Mouse (Mus musculus): ENCODE results near the gene Stpg1. TPM values are rescaled to one million over a fixed set of nuclear protein-coding genes. Genes with fewer than 3 reads are reported as not detected.

Gene Stpg1
- polyA plus RNA-seq, 1 experiment from 2014 or later, result 0.17 TPM

- ATAC-seq (ENCODE audit: insufficient read depth, low FRiP score), result no peak
These were observed 29.3 kb downstream of the Stpg1 start for GRCm38 (mm10) chr4:135523939-135524338.

GRCm38 (mm10) chr4:135525057-135525456, 30.5 kb downstream of the Stpg1 start:
- H3K9me3 ChIP-seq (replicated peaks; ENCODE audit: control insufficient read depth, low read length), result no peaks in the 10 kb centered on the region
- H3K36me3 ChIP-seq (ENCODE audit: control insufficient read depth, insufficient read depth, low read length), result no peaks in the 10 kb centered on the region
- H3K27me3 ChIP-seq (ENCODE audit: control insufficient read depth, insufficient read depth, low read length), result no peaks in the 10 kb centered on the region
- H3K27ac ChIP-seq (ENCODE audit: low read length), result no peak overlapping the region
- no peak for ATAC-seq (ENCODE audit: insufficient read depth, low FRiP score)
- 72% methylated on average over 12 of the region's 12 CpGs for WGBS
- H3K4me3 ChIP-seq (replicated peaks; ENCODE audit: low read length), result no peak overlapping the region
- no peak overlapping the region for H3K9ac ChIP-seq (ENCODE audit: low read length)
- no peak overlapping the region for H3K4me2 ChIP-seq (ENCODE audit: low read depth, low read length)
- H3K4me1 ChIP-seq (ENCODE audit: control insufficient read depth, insufficient read depth, low read length), result peaks cover 5% of the 10 kb centered on the region; the same call in 1 of the 2 replicates

More at GRCm38 (mm10) chr4:135523939-135524338, 29.3 kb downstream of the Stpg1 start:
- 18% methylated on average over 6 of the region's 7 CpGs for WGBS
- Histone ChIP-seq H3K4me3 (replicated peaks; ENCODE audit: low read length) (no peak overlapping the region), H3K9me3 (replicated peaks; ENCODE audit: control insufficient read depth, low read length) (no peaks in the 10 kb centered on the region), H3K27me3 (ENCODE audit: control insufficient read depth, insufficient read depth, low read length) (no peaks in the 10 kb centered on the region), H3K36me3 (ENCODE audit: control insufficient read depth, insufficient read depth, low read length) (no peaks in the 10 kb centered on the region), H3K27ac (ENCODE audit: low read length) (no peak overlapping the region), H3K4me2 (ENCODE audit: low read depth, low read length) (no peak overlapping the region), H3K9ac (ENCODE audit: low read length) (no peak overlapping the region), H3K4me1 (ENCODE audit: control insufficient read depth, insufficient read depth, low read length) (peaks cover 5% of the 10 kb centered on the region; the same call in 1 of the 2 replicates)

- Histone ChIP-seq H3K4me2 (ENCODE audit: low read depth, low read length) (no peak overlapping the region), H3K9me3 (replicated peaks; ENCODE audit: control insufficient read depth, low read length) (peaks cover 6% of the 10 kb centered on the region; the same call in 1 of the 2 replicates), H3K27me3 (ENCODE audit: control insufficient read depth, insufficient read depth, low read length) (no peaks in the 10 kb centered on the region), H3K4me3 (replicated peaks; ENCODE audit: low read length) (no peak overlapping the region), H3K36me3 (ENCODE audit: control insufficient read depth, insufficient read depth, low read length) (no peaks in the 10 kb centered on the region), H3K9ac (ENCODE audit: low read length) (no peak overlapping the region), H3K4me1 (ENCODE audit: control insufficient read depth, insufficient read depth, low read length) (peaks cover 5% of the 10 kb centered on the region; the same call in 1 of the 2 replicates), H3K27ac (ENCODE audit: low read length) (no peak overlapping the region)
- ATAC-seq (ENCODE audit: insufficient read depth, low FRiP score), result no peak
- WGBS, result 30% methylated on average over 14 of the region's 14 CpGs
These were observed 31.6 kb downstream of the Stpg1 start for GRCm38 (mm10) chr4:135526039-135526710.

- no peak overlapping the region for H3K27ac ChIP-seq (ENCODE audit: low read length)
- no peak overlapping the region for H3K4me2 ChIP-seq (ENCODE audit: low read depth, low read length)
- H3K4me1 ChIP-seq (ENCODE audit: control insufficient read depth, insufficient read depth, low read length), result peaks cover 5% of the 10 kb centered on the region; the same call in 1 of the 2 replicates
- H3K4me3 ChIP-seq (replicated peaks; ENCODE audit: low read length), result no peak overlapping the region
- no peaks in the 10 kb centered on the region for H3K27me3 ChIP-seq (ENCODE audit: control insufficient read depth, insufficient read depth, low read length)
- no peak overlapping the region for H3K9ac ChIP-seq (ENCODE audit: low read length)
- ATAC-seq (ENCODE audit: insufficient read depth, low FRiP score), result no peak
- H3K36me3 ChIP-seq (ENCODE audit: control insufficient read depth, insufficient read depth, low read length), result no peaks in the 10 kb centered on the region
- peaks cover 6% of the 10 kb centered on the region; the same call in 1 of the 2 replicates for H3K9me3 ChIP-seq (replicated peaks; ENCODE audit: control insufficient read depth, low read length)
- 65% methylated on average over 2 of the region's 2 CpGs for WGBS
These were observed 35.7 kb downstream of the Stpg1 start for GRCm38 (mm10) chr4:135530270-135530669.

DNA sequence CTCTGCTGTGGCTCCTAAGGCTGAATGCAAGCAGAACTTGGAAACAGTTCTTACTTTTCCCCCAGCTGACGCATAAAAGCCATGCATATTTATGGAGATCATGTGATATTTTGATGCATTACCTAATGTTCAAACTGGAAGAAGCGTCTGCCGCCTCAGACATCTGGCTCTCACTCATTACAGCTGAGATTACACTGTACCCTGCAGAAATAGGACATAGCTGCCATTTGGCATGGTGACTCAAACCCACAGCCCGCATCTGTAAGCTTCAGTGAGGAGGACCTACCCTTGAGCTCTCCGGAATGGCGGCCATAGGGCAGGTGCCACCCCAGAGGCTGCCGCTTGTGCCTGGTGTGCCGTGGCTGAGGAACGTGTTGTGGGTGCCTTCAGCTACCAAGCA, 36.6 kb downstream of the Stpg1 start:
- 84% methylated on average over 9 of the region's 9 CpGs for WGBS

DNA sequence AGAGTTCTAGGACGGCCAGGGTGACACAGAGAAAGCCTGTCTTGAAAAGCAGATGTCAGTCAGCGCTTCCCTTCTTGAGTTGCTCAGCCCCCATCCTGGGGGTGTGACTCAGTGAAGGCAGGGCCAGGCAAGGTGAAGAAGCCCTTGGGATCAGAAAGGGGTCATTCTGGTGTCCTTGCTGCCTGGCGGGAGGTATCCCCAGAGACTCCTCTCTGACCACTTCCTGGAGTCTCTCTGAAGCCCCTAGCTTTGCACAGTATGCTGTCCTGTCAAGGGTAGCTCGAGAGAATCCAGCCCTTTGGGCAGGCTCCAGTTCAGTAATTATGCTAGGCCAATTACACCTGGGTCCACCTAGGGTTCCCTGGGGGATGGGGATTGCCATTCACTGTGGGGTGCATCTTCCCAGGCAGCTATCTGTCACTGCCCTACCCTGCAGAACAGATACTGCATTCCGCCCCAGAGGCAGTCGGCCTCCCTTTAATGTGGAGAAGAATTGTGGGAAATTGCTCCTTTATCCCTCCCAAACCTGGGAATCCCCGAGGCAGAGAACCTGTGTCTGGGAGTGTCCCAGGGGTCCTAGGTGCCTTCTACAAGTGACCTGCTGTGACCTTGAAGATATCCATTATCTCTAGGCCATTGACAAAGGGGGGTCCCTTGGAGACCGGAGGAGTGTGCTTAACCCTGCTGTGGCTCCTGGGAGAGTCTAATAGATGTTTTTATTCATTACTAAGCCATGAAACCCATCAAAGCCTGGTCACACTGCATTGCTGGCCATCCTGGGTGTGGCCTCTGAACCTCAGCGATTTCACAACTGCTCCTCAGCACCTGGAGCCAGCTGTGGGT, 37.4 kb downstream of the Stpg1 start:
- Histone ChIP-seq H3K4me2 (ENCODE audit: low read depth, low read length) (no peak overlapping the region), H3K4me3 (replicated peaks; ENCODE audit: low read length) (no peak overlapping the region), H3K27ac (ENCODE audit: low read length) (no peak overlapping the region), H3K27me3 (ENCODE audit: control insufficient read depth, insufficient read depth, low read length) (no peaks in the 10 kb centered on the region), H3K9me3 (replicated peaks; ENCODE audit: control insufficient read depth, low read length) (peaks cover 6% of the 10 kb centered on the region; the same call in 1 of the 2 replicates), H3K36me3 (ENCODE audit: control insufficient read depth, insufficient read depth, low read length) (no peaks in the 10 kb centered on the region), H3K4me1 (ENCODE audit: control insufficient read depth, insufficient read depth, low read length) (no peaks in the 10 kb centered on the region), H3K9ac (ENCODE audit: low read length) (no peak overlapping the region)
- WGBS, result 50% methylated on average over 9 of the region's 9 CpGs
- no peak for ATAC-seq (ENCODE audit: insufficient read depth, low FRiP score)

More for the DNA sequence above, 36.6 kb downstream of the Stpg1 start:
- no peak overlapping the region for H3K27ac ChIP-seq (ENCODE audit: low read length)
- no peaks in the 10 kb centered on the region for H3K27me3 ChIP-seq (ENCODE audit: control insufficient read depth, insufficient read depth, low read length)
- peaks cover 4% of the 10 kb centered on the region; the same call in 1 of the 2 replicates for H3K4me1 ChIP-seq (ENCODE audit: control insufficient read depth, insufficient read depth, low read length)
- peaks cover 6% of the 10 kb centered on the region; the same call in 1 of the 2 replicates for H3K9me3 ChIP-seq (replicated peaks; ENCODE audit: control insufficient read depth, low read length)
- ATAC-seq (ENCODE audit: insufficient read depth, low FRiP score), result no peak
- no peak overlapping the region for H3K9ac ChIP-seq (ENCODE audit: low read length)
- no peak overlapping the region for H3K4me2 ChIP-seq (ENCODE audit: low read depth, low read length)
- no peak overlapping the region for H3K4me3 ChIP-seq (replicated peaks; ENCODE audit: low read length)
- no peaks in the 10 kb centered on the region for H3K36me3 ChIP-seq (ENCODE audit: control insufficient read depth, insufficient read depth, low read length)

- Histone ChIP-seq H3K36me3 (ENCODE audit: control insufficient read depth, insufficient read depth, low read length) (no peaks in the 10 kb centered on the region), H3K27me3 (ENCODE audit: control insufficient read depth, insufficient read depth, low read length) (no peaks in the 10 kb centered on the region), H3K9me3 (replicated peaks; ENCODE audit: control insufficient read depth, low read length) (peaks cover 6% of the 10 kb centered on the region; the same call in 1 of the 2 replicates), H3K4me3 (replicated peaks; ENCODE audit: low read length) (no peak overlapping the region), H3K4me1 (ENCODE audit: control insufficient read depth, insufficient read depth, low read length) (no peaks in the 10 kb centered on the region), H3K27ac (ENCODE audit: low read length) (no peak overlapping the region), H3K4me2 (ENCODE audit: low read depth, low read length) (no peak overlapping the region), H3K9ac (ENCODE audit: low read length) (no peak overlapping the region)
- 75% methylated on average over 6 of the region's 6 CpGs for WGBS
- no peak for ATAC-seq (ENCODE audit: insufficient read depth, low FRiP score)
These were observed 38.4 kb downstream of the Stpg1 start for GRCm38 (mm10) chr4:135533001-135533400.

DNA sequence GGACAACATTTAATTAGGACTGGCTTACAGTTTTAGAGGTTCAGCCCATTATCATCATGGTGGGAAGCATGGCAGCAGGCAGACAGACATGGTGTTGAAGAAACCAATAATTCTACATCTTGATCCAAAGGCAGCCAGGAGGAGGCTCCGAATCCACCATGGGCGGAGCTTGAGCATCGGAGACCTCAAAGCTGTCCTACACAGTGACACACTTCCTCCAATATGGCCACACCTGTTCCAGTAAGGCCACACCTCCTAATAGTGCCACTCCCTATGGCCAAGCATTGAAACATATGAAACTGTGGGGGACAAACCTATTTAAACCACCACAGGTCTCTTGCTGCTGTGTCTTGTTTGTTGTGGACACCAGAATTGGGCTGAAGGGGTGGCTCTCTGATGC, 40.4 kb downstream of the Stpg1 start:
- no peak overlapping the region for H3K4me3 ChIP-seq (replicated peaks; ENCODE audit: low read length)
- H3K27me3 ChIP-seq (ENCODE audit: control insufficient read depth, insufficient read depth, low read length), result no peaks in the 10 kb centered on the region
- no peak overlapping the region for H3K4me2 ChIP-seq (ENCODE audit: low read depth, low read length)
- H3K9me3 ChIP-seq (replicated peaks; ENCODE audit: control insufficient read depth, low read length), result peaks cover 6% of the 10 kb centered on the region; the same call in 1 of the 2 replicates
- no peaks in the 10 kb centered on the region for H3K36me3 ChIP-seq (ENCODE audit: control insufficient read depth, insufficient read depth, low read length)
- no peaks in the 10 kb centered on the region for H3K4me1 ChIP-seq (ENCODE audit: control insufficient read depth, insufficient read depth, low read length)
- ATAC-seq (ENCODE audit: insufficient read depth, low FRiP score), result no peak
- WGBS, result 96% methylated on average over 3 of the region's 3 CpGs
- no peak overlapping the region for H3K27ac ChIP-seq (ENCODE audit: low read length)
- no peak overlapping the region for H3K9ac ChIP-seq (ENCODE audit: low read length)

DNA sequence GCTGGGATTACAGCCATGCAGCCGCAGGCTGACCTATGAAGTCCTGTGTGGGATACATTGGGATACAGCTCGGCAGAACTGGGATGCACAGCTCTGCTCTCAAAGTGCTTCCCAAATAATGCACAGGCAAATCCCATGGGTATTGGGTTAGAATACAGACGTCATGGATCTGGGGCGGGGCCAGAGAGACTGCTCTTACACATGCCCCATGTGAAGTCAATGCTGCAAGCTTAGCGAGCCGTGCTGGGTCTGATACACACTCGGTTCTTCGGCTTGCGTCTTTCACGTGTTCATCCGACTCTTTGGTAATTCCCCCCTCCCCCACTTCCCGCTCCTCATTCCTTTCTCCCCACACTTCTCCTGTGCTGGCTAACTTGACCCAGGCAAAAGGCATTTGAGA, 44.5 kb downstream of the Stpg1 start:
- no peaks in the 10 kb centered on the region for H3K4me1 ChIP-seq (ENCODE audit: control insufficient read depth, insufficient read depth, low read length)
- H3K36me3 ChIP-seq (ENCODE audit: control insufficient read depth, insufficient read depth, low read length), result no peaks in the 10 kb centered on the region
- no peak overlapping the region for H3K9ac ChIP-seq (ENCODE audit: low read length)
- no peak overlapping the region for H3K27ac ChIP-seq (ENCODE audit: low read length)
- H3K9me3 ChIP-seq (replicated peaks; ENCODE audit: control insufficient read depth, low read length), result no peaks in the 10 kb centered on the region
- H3K4me2 ChIP-seq (ENCODE audit: low read depth, low read length), result no peak overlapping the region
- no peak overlapping the region for H3K4me3 ChIP-seq (replicated peaks; ENCODE audit: low read length)
- 84% methylated on average over 12 of the region's 12 CpGs for WGBS
- no peaks in the 10 kb centered on the region for H3K27me3 ChIP-seq (ENCODE audit: control insufficient read depth, insufficient read depth, low read length)
- no peak for ATAC-seq (ENCODE audit: insufficient read depth, low FRiP score)
